Mouse (Mus musculus): Measurements from ENCODE around the gene Camta1.

The Camta1 gene

DNA sequence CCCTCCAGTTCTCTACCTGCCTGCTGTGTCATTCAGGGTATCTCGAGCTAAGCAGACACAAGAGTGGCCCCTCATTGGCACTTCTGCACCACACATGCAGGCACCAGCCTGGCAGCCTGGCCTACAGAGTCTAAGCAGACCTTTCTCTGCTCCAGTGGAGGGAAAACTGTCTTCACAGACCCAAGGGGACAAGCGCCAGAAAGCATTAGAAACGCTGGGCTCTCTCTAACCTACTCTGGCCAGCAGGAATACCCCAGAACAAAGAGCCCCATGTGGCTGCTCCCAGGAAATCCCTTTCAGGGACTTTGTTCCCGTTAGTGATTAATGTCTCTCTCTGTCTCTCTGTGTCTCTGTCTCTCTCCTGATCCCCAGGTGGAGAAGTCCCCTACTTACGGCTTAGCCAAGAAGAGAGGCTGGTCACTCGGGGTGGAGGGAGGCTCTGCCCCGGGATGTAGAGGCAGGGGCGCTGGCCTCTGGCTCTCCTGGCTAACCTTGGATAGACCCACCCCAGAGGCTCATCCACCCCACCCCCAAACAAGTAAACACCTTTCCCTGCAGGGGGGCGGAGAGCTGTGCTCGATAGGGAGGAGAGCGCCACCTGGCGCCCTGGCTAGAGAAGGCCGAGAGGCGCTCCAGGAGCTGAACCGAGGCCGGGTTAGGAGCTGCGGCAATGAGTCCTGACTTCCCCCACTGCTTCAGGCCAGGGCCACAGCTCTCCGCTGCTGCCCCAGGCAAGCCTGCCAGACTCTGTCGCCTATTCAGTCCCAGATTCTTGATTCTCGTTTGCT, 722.4 kb downstream of the Camta1 start:
- DNase-seq: peak; percentile 58

DNA sequence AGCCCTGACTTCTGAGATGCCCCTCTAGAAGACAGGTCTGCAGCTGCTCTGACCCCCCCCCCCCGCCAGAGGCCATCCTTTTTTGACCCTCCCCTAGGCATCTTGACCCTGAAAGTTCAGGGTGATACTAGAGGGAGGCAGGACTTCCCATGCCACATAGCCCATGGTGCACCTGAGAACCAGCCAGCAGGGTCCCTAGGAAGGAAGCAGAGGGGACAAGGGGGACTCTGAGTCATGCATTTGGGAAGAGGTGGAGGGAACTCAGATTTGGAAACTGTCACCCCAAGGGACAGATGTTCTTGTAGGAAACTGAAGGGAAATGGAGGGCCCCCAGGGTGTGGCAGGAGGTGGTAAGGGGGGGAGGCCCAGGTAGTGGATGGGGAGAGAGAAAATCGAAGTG, 723.1 kb downstream of the Camta1 start:
- DNase-seq: no peak

DNA sequence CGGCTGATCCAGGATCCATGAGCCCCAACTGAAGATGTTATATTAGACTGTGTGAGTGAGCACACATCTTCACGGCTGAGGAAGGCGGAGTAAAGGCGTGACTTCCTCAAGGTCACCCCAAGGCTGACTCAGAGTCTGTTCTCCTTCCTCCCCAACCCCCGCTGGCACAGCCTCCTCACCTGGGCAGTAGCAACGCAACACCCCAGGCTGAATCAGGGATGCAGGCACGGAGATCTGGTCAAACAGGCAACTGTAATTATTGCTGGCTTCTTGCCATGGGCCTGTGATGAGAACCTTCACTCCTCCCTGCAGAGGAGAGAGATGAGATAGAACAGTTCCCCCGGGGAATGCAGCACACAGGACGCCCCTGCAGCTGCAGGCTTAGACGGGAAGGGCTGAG, 723.5 kb downstream of the Camta1 start:
- DNase-seq: peak; percentile 15

DNA sequence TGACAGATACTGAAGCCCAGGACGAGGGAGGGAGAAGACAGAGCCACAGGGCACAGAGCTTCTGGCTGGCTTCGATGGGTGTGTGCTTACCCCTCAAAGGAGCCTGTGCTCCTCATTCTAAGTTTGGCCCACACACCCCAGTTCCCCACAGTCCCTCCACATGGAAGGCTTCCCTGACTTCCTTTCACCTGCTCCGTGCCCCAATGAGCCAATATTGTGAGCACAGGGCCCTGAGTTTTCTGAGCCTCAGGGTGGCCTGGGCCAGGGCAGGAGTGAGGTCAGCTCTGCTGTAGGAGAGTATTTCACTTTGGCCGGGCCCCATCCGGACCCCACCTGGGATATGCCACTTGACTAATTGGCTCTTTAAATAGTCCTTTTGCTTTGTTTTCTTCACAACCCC, 724.0 kb downstream of the Camta1 start:
- no peak for DNase-seq

DNA sequence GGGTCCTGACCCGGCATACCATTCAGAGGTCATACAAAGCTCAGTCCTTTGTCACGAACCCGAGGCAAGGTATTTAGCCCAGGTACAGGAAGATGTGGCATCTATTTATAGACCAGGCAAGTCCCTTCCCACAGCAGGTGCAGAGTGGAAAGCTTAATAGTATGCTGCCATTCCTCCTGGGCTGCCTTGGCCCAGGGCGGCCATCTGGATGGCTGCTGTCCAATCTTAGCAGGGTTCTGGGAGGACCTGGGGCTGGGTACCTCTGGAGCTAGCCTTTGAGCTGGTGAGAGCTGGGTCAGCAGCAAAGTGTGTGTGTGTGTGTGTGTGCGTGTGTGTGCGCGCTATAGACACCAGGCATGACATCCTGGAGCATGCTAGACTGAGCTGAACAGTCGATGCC, 726.2 kb downstream of the Camta1 start:
- DNase-seq: peak; percentile 17

DNA sequence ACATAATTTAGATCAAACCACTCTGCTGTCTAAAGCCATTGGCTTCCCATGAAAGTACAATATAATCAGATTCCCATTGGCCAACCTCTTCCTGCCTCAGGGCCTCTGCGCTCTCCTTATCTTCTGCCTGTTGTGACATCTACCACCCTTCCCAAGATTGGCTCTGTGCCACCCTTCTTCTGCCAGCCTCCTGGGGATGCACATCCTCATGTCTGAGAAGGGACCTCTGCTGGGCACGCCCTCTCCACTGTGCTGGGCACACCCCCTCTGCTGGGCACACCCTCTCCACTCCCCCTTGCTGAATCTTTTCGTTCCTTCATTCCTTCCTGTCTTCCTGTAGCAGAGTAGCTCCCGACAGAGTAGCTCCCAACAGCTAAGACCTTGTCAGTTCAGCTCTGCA, 727.9 kb downstream of the Camta1 start:
- no peak for DNase-seq

DNA sequence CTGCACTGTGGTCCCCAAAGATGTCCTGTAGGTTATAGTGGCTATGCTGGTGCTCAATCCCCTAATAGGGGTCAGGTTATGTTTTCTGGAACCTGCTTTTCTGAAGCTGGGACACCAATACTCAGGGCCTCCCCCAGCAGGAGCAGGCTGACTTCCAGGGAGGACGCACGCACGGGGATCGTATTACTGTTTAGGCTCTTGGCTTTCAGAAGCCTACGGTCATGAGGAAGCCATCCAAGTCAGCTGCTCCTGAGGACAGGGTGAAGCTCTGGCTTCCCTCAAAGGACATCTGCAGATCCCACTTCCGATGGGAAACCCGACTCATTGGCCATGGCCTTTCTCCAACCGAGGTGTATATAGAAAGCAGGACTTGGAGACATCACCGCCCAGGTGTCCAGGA, 729.2 kb downstream of the Camta1 start:
- no peak for DNase-seq

DNA sequence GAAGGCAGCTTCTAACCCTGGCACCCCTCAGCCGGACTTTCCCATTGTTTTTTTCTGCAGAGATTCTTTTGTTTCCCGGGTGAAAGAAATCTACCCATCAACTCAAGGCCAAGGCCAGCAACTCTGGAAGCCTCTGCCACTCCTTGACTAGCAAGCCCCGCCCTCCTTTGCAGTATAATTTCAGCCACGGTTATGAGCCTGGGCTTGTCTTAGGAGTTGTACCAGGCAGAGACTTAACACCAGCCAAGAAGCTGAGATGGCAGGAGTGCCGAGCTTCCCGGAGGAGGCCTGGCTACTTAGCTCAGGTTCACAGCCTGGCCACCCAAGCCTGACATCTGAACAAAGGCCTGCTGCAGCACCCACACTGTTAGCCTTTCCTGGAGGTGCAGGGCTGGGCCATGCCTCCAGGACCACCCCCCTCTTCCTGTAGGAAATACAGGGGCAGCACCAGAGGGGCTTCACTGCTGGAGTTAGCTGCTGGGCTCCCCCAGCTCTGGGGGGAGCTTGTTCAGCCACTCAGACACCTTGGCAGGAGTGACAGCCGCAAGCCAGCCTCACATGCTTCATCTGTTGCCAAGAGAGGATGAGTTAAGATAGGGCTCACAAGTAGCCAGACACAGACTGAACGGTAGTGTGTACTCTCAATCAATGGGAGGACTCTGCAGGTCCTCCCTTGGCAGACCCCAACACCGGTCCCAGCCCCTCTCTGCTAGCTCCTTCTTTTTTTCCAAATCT, 730.8 kb downstream of the Camta1 start:
- no peak for DNase-seq

DNA sequence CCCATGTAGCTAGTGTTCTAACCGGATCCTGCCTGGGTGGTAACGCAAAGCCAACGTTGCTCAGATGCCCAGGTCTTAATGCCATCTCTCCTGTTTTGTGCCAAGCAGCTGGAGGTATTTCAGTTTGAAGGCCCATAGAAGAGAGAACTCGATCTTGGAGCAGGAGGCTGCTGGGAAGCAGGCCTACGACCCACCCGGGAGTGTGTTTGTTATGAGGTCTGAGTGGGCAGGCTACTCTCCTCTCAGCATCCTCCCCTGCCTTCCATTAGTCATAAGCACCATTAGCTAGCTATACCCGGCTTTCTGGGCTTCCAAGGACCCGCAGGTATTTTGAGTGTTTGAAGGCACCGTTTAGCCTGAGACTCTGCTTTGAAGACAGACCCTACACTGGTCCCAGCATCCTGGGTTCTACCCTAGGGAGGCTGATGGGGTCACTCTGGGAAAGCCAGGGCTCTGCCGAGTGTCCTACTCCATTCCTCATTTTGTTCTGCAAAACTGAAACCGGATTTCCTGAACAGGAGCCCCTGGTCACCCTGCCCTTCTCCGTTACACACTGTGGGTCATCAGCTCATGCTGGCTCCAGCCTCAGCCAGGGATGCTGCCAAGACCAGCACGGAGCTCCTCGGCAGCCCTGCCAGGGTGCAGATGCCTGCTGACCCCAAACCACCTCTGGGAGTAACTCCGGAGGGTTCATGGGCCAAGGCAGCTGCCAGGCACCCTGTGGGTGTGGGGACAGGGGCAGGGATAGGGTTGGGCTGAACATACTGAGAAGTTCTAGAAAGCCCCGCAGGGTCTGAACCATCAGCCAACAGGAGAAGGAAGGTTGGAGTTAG, 731.7 kb downstream of the Camta1 start:
- no peak for DNase-seq

DNA sequence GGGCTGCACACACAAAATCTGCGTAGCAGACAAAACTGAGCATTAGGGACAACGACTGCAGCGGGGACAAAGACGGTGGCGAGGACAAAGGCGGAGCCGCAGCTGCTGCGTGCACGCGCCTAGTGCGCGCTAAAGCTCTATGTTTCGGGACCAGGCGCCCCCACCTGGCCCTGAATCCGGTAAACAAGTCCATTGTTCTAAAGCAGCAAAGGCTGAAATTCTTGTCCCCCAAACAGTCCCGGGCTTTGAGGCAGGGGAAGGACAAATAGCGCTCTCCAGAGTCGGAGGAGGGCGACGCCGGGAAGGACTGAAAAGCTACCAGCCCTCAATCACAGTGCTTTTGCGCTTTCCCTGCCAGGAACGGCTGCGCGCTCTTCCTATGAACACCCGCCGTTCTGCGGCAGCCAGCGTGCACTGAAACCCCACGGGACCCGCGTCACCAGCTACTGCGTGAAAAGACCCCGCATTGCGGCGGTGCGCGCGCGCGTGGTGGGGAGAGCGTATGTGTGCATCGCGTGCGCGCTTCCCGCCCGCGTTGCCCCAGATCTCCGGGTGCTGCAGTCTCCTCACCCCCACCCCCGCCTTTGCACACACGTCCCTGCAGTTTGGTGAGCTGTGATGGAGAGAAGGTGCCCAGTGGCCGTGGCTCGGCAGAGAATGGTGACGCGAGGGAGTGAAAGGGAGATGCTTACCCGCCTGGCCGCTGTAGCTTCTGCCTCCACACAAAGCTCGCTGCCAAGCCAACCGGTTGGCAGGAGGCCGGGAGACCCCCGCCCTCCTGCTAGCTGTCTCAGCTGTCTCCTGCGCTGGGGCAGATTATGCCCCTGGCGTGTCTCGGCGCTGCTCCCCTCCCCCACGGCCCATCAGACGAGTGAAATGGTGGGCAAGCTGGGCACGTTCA, 732.8 kb downstream of the Camta1 start:
- no peak for DNase-seq

DNA sequence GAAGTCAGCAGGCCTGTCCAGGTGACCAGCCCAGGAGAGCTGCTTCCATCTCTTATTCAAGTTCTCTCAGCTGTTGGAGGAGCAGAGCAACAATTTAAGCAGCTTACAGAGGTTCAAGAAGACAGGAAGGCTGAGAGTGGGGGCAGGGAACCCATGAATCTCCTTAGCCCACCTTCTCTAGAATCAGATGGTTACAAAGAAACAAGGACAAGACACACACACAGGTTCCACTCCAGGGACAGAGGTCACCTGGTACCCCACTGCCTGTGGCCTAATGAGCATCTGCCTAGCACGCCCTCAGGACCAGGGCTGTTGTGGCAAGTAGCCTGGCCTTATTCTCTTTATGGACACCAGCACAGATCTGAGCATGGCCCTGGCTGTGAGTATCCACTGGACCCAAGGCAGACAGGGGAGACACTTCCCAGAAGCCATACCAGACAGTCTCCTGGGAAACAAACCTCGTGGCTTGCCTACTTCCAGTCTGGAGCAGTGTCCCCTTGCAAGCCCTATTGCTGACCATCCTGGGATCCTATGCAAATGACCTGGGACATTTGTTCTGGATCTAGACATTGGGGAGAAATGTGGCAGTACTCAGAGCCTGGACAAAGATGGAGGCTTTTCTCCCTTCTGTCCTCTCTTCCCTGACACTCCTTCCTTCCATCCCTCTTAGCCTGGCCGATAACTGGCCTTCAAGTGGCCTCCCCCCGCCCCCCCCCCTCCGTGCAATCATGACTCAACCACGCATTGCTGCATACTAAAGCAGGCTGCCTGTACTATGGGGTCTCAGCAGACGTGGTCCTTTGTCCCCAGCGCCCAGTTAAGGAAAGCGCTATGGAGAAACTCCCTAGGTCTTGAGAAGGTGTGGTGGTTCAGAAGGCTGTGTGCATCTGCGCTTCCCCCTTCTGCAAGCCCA, 733.8 kb downstream of the Camta1 start:
- no peak for DNase-seq

DNA sequence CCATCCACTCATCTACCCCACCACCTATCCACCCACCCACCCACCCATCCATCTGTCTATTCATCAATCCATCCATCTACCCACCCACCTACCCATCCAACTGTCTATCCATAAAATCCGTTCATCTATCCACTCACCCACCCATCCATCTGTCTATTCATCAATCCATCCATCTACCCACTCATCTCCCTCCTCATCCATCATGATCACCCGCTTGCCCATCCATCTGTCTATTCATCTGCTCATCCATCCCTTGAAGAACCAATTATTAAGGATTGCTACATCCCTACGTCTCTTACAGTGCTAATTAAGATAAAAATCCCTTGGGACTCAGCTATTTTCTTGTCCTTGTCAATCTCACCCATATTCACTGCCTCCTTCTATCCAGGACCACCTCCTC, 742.8 kb downstream of the Camta1 start:
- DNase-seq: no peak

DNA sequence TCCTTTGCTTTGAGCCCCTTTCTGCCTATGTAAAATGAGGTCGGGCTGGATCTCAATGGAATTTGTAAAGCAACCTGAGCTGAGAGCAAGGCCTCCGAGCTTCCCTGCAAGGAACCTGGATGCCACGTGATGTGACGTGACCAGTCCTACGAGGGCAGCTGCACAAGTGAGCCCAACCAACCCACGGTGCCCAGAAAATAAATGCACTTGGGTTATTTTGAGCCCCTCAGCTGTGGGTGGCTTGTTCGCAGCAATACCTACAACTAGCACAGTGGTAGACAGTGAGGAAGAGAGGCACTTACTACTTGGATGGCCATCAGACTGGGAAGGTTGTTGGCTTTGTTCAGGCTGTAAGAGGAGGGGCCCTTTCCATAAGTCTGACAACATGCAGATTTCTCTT, 747.1 kb downstream of the Camta1 start:
- no peak for DNase-seq

DNA sequence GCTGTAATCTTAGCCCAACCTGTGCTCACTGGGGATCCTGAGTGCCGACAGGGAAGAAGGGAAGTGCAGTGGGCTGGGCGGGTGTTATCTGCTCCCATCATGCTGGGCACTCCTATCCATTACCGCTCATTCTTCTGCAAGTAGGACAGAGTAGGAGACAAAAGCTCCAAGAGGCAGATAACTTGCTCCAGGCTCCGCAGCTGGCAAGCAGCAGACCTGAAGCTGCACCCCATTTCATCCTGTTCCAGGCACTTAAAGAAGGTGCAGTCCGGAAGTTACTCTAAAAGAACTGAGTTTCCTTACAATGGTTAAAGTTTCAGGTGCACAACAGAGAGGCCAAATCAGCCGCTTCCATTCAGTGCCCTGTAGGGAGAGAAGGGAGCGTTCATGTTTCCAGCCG, 750.5 kb downstream of the Camta1 start:
- DNase-seq: no peak

DNA sequence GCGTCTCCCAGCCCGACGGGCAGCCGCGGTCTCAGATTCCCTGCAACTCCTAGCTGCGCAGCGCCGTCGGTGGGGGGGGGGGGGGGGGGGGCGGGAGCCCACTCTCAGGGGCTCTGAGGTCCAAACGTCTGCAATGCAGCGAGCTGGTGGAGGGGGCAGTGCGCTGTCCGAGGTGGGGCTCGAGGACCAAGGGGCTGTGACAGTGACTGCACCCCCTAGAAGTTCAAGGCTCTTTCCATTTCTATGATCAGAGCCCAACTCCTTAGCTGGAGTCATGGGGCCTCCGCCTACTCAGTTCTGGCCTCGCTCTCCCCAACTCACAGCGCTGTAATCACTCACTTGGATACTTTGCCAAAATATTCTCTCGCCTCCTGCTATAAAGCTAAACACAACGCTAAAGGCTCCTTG, 752.8 kb downstream of the Camta1 start:
- DNase-seq: no peak

DNA sequence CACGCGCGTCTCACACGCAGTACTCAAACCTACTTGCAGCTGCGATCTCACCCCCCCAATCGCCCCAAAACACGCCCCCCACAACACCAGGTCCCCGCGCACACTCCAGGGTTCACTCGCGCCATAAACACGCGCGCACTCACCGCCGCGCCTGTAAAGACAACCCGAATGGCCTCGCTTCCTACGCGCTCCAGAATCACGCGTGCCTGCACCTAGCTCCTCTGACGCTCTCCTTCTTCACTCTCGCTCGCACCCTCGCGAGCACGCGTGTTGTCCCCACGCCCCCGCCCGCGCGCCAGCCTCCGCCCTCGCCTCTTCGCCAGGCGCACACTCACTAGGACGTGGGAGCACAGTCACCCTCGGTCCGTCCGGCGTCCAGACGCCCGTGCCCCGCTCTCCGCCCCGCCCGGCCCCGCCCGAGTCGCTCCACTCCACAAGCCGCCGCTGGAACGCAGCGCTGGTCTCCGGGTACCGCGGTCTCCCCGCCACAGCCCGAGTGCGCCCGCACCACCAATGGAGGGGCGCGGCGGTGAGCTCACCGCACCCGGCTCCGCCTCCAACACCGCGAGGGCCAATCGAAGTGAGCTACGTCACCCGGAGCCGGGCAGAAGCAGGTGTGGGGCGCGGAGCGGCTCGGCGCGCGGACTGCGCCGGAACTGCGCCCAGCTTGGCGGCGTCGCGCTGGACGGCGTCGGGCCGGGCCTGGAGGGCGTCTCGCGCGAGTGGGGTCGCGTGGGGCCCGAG, 753.5 kb downstream of the Camta1 start:
- DNase-seq: peak; percentile 76

DNA sequence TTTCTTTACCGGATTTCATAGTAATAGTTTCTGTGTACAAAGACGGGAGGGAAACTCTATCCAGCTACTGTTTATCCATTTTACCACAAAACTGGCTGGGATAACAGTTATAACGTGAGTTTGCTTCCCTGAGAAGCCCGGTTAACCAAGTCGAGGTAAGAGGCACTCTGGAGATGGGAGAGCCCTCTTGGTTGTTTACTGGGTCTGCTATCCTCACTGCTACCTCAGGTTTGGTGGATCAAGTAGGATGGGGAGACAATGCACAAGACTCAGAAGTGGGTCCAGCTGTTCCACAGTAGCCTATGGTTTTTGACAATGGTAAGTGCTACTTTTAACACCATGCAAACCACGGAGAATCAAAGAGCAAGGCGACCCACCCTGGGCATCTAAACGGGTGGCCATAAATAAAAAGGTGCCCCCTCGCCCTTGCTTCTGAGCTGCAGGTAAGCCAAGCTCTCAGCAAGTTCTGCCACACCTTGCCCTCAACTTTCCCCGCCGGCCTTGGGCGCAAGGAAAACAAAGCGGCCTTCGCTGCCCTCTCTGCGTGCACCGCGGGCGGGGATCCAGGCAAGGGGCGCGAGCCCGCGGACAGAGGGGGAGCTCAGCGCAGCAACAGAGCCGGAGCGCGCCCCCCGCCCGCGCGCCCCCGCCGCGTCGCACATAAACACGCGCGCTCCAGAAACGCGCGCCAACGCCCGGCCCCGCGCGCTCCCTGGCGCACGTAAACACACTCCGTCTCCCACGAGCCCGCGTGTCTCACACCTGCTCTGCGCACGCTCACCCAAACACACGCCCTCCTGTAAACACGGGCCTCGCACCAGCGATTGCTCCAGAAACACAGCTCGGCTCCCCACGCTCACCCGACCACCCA, 754.3 kb downstream of the Camta1 start:
- no peak for DNase-seq

DNA sequence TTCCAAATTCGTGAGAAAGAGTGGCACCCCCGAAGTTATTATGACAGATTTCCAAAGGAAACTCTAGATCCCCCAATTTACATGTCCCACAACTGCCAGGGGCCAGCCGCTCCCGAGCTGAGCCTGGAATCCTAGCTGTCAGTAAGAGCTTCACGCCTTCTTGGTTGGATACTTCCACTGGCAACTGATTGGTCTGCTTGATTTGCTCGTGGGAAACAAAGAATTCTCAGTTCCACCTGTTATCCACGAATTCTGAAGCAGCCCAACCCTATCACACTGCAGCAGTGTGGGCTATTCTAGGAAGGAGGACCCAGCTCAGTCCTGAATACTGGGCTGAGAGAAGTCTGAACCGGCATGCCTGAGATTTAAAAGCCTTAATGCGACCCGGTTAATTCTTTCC, 755.2 kb downstream of the Camta1 start:
- no peak for DNase-seq

DNA sequence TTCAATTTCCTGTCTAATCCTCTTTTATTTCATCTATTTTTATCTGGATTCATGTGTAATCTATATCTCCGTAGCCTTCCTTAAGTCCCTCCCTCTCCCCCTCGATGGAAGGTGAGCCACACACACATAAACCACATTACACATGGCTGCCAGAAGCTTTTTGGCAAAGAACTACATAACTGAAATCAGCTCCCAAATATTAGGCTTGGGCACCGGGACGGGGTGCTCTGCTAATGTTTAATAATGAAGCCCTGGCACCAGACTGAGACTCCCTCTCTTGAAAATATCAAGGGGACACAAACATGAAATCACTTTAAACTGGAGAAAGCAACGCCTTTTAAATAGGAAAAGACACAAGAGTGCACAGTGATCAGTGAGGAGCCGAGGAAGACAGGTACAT, 755.8 kb downstream of the Camta1 start:
- no peak for DNase-seq

DNA sequence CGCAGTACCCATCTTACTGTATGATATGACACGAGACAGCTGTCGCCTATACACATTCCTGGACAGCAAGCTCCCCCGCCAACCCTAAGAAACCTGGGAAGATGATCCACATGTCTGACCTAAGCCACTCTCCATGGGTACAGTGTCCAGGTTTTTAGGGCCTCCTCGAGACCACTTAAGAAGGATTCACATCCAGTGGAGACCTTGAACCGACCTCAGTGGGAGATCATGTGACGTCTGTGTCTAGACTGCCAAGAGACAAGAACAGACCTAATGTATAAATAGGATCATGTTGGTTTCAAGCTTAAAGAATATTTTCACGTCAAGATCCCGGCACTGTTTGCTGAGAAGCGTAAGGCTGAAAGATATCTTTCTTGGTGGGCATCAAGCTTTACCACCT, 757.5 kb downstream of the Camta1 start:
- no peak for DNase-seq

Data from kidney, adult 11 months (tissue).